Mouse (Mus musculus): ENCODE data around the gene Rgcc. TPM values are rescaled to one million over a fixed set of nuclear protein-coding genes. Genes with fewer than 3 reads are reported as not detected.

The Rgcc gene
- total and polyA plus RNA-seq, 3 experiments, result 2.2 to 5.2 (median 2.3) TPM

DNA sequence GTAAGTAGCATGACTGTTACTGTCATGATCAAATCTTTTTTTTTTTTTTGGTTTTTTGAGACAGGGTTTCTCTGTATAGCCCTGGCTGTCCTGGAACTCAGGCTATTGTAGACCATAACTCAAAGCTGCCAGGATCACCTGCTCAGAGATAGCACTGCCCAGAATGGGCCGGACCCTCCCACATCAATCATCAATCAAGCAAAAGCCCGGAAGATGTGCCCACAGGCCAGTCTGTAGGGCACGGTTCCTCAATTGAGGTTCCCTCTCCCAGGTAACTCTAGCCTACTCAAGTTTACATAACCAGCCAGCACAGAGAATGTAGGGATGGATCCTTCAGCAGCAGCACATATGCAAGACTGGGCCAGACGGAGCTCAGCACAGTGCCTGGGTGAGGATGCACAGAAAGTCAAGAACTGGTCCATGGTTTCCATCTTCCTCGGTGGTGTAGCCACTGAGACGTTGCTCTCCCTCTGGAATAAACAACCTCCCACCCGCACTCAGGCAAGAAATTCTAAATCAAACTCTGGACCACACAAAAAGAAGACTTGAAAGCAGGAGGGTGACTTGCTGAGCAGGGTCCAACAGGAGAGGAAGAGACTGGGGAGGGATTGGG, 14.1 kb downstream of the Rgcc start:
- Histone ChIP-seq H3K36me3 (replicated peaks in 1 of 2; ENCODE audit: control insufficient read depth in 1 of 2, insufficient read depth in 1 of 2, low read length in 1 of 2) (no peaks in the 10 kb centered on the region), H3K4me2 (ENCODE audit: insufficient read depth, low read depth, poor library complexity, severe bottlenecking) (no peak overlapping the region), H3K27ac (ENCODE audit: insufficient read depth, low read depth) (no peak overlapping the region), H3K4me3 (replicated peaks in 1 of 3; ENCODE audit: low read depth in 2 of 3, low read length in 2 of 3, poor library complexity in 1 of 3) (no peak overlapping the region), H3K9ac (ENCODE audit: insufficient read depth, low read depth) (no peak overlapping the region), H3K9me3 (replicated peaks; ENCODE audit: low read length) (no peaks in the 10 kb centered on the region), H3K4me1 (ENCODE audit: control insufficient read depth in 1 of 2, insufficient read depth in 2 of 2) (peaks cover 10 to 15% of the 10 kb centered on the region in 2 experiments; a peak in 3 of 4 replicates), H3K27me3 (replicated peaks) (no peaks in the 10 kb centered on the region), H3K79me2 (replicated peaks; ENCODE audit: control insufficient read depth, extremely low read depth, insufficient read depth, poor library complexity, severe bottlenecking) (no peaks in the 10 kb centered on the region)
- dilution Hi-C loops (cut with MboI; ENCODE audit: extremely low pct_ligation_motif_present, extremely low pct_unique_long_range_greater_than_20kb, low sequenced_read_pairs) (no loop called here), in situ Hi-C loops (cut with MboI; ENCODE audit: low pct_ligation_motif_present, low pct_unique_long_range_greater_than_20kb, low sequenced_read_pairs) (no loop called here)
- TF ChIP-seq CHD1 (IDR thresholded peaks at IDR 0.05; ENCODE audit: low read depth, low read length) (no peak), USF2 (conservative IDR thresholded peaks at IDR 0.05; ENCODE audit: low read depth, low read length) (no peak), MYC (IDR thresholded peaks at IDR 0.05; ENCODE audit: low read depth, low read length) (no peak), MAX (IDR thresholded peaks at IDR 0.05; ENCODE audit: low read length) (no peak), IRF4 (IDR thresholded peaks at IDR 0.05; ENCODE audit: low read depth, low read length) (no peak)
- no peak for DNase-seq (ENCODE audit: extremely low read depth)

DNA sequence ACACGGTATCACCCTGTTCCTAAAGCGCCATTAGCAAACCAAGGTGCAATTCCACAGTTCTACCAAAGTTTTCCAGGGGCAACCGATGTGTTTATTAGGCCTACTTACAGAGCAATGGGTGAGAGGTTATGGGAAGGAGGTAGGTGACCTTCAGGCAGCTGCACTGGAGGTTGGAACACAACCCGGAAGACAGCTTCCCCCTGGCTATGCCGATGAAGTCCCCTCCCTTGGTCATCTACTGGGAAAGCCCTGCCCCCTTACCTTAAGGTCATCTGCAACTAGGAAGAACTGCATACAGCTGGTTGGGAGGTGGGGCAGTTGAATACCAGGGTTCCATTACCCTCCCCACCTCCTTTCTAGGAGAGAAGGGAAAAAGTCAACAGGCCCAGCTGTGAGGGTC, 15.9 kb downstream of the Rgcc start:
- Histone ChIP-seq H3K36me3 (replicated peaks in 1 of 2; ENCODE audit: control insufficient read depth in 1 of 2, insufficient read depth in 1 of 2, low read length in 1 of 2) (no peaks in the 10 kb centered on the region), H3K4me1 (ENCODE audit: control insufficient read depth in 1 of 2, insufficient read depth in 2 of 2) (peaks cover 11% of the 10 kb centered on the region in 2 experiments; a peak in 3 of 4 replicates), H3K4me2 (ENCODE audit: insufficient read depth, low read depth, poor library complexity, severe bottlenecking) (no peak overlapping the region), H3K4me3 (replicated peaks in 1 of 3; ENCODE audit: low read depth in 2 of 3, low read length in 2 of 3, poor library complexity in 1 of 3) (no peak overlapping the region), H3K9ac (ENCODE audit: insufficient read depth, low read depth) (no peak overlapping the region), H3K79me2 (replicated peaks; ENCODE audit: control insufficient read depth, extremely low read depth, insufficient read depth, poor library complexity, severe bottlenecking) (no peaks in the 10 kb centered on the region), H3K27me3 (replicated peaks) (no peaks in the 10 kb centered on the region), H3K9me3 (replicated peaks; ENCODE audit: low read length) (no peaks in the 10 kb centered on the region), H3K27ac (ENCODE audit: insufficient read depth, low read depth) (no peak overlapping the region)
- no peak for TF ChIP-seq RAD21 (IDR thresholded peaks at IDR 0.05; ENCODE audit: low read depth, low read length)
- TF ChIP-seq UBTF (IDR thresholded peaks at IDR 0.05; ENCODE audit: low read depth, low read length), result no peak
- dilution Hi-C loops (cut with MboI; ENCODE audit: extremely low pct_ligation_motif_present, extremely low pct_unique_long_range_greater_than_20kb, low sequenced_read_pairs), result no loop called here
- DNase-seq (ENCODE audit: extremely low read depth), result no peak
- in situ Hi-C loops (cut with MboI; ENCODE audit: low pct_ligation_motif_present, low pct_unique_long_range_greater_than_20kb, low sequenced_read_pairs), result no loop called here

- H3K4me3 ChIP-seq (replicated peaks in 1 of 3; ENCODE audit: low read depth in 2 of 3, low read length in 2 of 3, poor library complexity in 1 of 3), result no peak overlapping the region
- peaks cover 3 to 6% of the 10 kb centered on the region in 2 experiments; a peak in 1 of 4 replicates for H3K4me1 ChIP-seq (ENCODE audit: control insufficient read depth in 1 of 2, insufficient read depth in 2 of 2)
- H3K4me2 ChIP-seq (ENCODE audit: insufficient read depth, low read depth, poor library complexity, severe bottlenecking), result no peak overlapping the region
- no peaks in the 10 kb centered on the region for H3K36me3 ChIP-seq (replicated peaks in 1 of 2; ENCODE audit: control insufficient read depth in 1 of 2, insufficient read depth in 1 of 2, low read length in 1 of 2)
- no peaks in the 10 kb centered on the region for H3K9me3 ChIP-seq (replicated peaks; ENCODE audit: low read length)
- no peaks in the 10 kb centered on the region for H3K79me2 ChIP-seq (replicated peaks; ENCODE audit: control insufficient read depth, extremely low read depth, insufficient read depth, poor library complexity, severe bottlenecking)
- in situ Hi-C loops (cut with MboI; ENCODE audit: low pct_ligation_motif_present, low pct_unique_long_range_greater_than_20kb, low sequenced_read_pairs), result no loop called here
- no peaks in the 10 kb centered on the region for H3K27me3 ChIP-seq (replicated peaks)
- TF ChIP-seq RAD21 (IDR thresholded peaks at IDR 0.05; ENCODE audit: low read depth, low read length), result no peak
- TF ChIP-seq POLR2AphosphoS2 (IDR thresholded peaks at IDR 0.05; ENCODE audit: low read depth, low read length), result no peak
- no peak for TF ChIP-seq E2F4 (IDR thresholded peaks at IDR 0.05; ENCODE audit: insufficient replicate concordance, low read depth, low read length)
- TF ChIP-seq ETS1 (conservative IDR thresholded peaks at IDR 0.05; ENCODE audit: low read depth, low read length), result no peak
- no peak for TF ChIP-seq USF1 (IDR thresholded peaks at IDR 0.05; ENCODE audit: low read depth, low read length)
- TF ChIP-seq CHD2 (IDR thresholded peaks at IDR 0.05; ENCODE audit: low read length), result no peak
- no peak for TF ChIP-seq POLR2A (IDR thresholded peaks at IDR 0.05; ENCODE audit: low read depth, low read length)
- no peak for TF ChIP-seq MAZ (IDR thresholded peaks at IDR 0.05; ENCODE audit: low read depth, low read length)
- no peak overlapping the region for H3K9ac ChIP-seq (ENCODE audit: insufficient read depth, low read depth)
- DNase-seq (ENCODE audit: extremely low read depth), result no peak
- no peak overlapping the region for H3K27ac ChIP-seq (ENCODE audit: insufficient read depth, low read depth)
- dilution Hi-C loops (cut with MboI; ENCODE audit: extremely low pct_ligation_motif_present, extremely low pct_unique_long_range_greater_than_20kb, low sequenced_read_pairs), result no loop called here
These were observed 16.8 kb downstream of the Rgcc start for GRCm38 (mm10) chr14:79284616-79285015.
